Mouse (Mus musculus): ENCODE results near the gene Rcsd1.
A peak's percentile ranks its signal among the peaks of the same experiment; 100 is the strongest.
"Not testable (repeated sequence)": the region's sequence is repeated elsewhere in the genome, so short reads cannot be mapped to it uniquely, and the experiment has no call there.

Rcsd1 gene

DNA sequence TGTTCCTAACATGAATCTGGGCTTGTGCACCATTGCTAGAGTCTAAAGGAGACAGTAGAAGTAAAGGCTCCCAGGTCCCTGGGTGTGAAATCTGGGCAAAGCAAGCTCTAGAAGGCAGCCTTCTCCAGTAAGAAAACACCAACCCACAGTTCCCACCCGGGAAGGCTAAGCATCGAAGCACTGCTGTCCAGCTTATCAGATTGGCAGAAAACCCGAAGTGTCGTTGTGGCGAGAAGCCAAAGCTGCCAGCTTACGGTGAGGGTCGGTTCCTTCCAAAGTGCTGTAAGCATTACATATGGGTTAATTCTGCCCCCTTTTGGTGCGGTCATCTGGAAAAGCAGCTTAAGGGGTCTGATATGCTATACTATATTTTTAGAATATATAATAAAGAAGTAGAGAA is 22.6 kb downstream of the Rcsd1 start:
- DNase-seq: no peak

DNA sequence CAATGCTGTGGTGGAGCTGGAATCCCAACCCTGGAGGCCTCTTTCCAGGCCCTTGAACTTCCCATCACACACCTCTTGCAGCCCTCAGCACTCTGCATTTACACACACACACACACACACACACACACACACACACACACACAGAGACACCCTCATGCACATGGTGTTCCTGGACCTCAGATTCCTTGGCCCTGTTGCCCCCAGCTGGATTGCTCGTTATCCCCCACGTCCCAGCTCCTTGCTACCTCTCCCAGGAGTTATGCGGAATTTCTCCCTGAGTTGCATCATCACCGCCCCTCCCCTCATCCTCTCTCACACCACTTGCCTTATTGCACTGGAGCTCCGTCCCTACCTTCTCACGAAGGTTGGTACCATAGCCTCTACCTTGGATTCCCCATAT is 23.2 kb downstream of the Rcsd1 start:
- DNase-seq: no peak

DNA sequence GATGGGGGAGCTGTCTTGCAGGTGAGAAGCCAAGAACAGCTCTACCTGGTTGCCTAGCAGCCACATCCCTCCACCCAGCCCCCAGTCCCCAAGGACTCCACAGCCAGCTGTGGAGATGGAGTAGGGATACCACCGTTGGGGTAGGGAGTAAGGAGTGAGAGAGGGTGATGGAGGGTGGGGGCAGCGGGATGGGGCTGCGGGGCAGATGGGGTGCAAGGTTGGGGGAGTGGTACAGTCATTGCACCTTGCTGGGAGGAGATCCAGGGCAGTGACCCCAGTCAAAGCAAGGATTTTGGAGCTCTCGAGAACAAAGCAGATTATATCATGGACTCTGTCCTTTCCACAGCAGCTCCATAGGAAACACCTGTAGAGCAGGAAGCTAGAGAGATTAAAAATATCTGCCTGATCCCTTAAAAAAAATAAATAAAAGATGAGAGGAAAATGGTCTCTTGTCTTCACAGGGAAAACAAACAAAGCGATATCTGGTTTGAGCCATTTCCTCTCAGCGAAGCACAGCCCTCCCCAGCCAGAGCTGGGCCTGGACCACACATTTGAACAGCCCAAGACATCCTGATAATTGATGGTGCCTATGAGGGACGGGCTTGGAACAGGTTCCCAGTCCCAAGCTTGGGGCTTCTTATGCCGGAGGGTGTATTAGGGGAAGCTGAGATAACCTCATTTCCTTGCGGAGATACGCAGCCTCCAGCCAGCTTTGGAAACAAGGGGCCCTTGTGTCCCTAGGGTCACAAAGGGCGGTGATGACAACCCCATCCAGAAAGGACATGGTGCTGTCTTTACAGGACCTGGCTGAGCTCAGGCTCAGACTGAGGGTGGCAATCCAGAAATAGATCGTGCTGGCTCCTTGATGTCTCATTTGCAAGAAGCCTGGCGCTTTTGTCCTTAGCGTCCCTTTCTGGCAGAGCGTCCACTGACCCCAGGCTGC is 25.0 kb downstream of the Rcsd1 start:
- peak; percentile 65 to 82 for DNase-seq

DNA sequence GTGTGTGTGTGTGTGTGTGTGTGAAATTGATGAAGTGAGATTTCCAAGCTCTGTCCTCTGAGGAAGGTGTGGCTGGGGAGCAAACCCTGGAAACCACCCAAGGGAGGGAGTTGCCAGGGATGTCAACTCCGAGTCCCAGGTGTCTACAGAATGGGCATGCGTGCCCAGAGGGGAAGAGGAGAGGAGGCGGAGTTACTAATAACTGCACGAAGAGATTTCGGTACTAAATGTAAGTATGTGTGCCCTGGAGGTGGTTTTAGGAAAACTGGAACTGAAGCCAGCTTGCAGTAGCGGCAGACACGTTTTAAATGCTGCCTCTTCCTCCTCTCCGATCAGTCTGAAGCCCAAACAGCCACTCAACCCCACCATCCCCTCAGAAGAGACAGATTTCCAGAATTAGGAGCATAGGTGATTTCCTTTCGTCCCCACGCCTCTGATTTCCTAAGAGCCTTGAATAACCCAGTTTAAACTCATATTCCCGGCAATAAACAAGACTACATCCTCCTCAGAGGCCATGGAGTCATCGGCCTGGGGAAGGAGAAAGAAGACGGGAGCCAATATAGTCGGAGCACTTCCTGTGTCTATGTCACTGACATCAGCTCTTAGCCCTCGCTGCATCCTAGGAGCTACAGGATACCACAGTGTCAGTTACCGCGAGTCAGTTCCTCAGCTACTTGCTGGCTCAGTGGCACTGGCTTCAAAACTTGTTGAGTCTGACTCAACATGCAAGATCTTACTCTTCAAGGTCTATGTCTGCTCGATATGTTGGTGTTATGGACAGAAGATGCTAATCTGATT is 27.3 kb downstream of the Rcsd1 start:
- DNase-seq: no peak

DNA sequence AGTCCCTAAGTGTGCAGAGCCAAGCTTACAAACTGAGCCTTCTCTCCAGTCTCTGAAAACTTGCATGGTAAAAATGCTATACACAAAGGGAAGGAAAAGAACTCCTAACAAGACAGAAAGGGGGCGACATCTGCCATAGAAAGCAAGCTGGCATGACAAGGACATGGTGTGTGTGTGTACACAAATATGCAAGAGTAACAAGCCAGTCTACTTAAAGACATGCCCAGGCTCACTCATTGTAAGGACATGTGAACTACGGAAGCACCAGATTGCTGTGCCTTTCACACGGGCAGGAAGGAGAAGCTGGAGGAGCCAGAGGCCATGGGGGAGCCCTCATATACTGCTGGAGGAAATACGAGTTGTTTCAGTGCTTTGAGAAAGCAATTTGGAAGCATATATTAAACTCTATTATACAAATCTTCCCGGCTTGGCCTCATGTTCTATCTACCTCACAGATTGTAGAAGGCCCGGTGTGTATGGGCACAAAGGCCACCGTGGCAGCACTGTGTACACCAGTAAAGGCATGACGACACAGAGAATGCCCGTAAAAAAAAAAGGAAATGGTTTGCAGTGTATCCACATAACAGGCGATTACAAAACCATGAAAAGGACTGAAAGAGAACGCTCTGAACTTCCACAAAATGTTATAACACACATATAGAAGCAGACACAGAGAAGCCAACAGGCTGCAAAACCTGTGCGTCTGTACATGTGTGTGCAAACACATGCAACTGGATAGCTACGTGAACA is 28.3 kb downstream of the Rcsd1 start:
- DNase-seq: no peak

DNA sequence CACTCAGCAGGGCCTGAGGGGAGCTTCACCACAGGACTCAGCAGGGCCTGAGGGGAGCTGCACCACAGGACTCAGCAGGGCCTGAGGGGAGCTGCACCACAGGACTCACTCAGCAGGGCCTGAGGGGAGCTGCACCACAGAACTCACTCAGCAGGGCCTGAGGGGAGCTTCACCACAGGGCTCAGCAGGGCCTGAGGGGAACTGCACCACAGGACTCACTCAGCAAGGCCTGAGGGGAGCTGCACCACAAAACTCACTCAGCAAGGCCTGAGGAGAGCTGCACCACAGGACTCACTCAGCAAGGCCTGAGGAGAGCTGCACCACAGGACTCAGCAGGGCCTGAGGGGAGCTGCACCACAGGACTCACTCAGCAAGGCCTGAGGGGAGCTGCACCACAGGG is 29.5 kb downstream of the Rcsd1 start:
- not testable (repeated sequence) for DNase-seq

DNA sequence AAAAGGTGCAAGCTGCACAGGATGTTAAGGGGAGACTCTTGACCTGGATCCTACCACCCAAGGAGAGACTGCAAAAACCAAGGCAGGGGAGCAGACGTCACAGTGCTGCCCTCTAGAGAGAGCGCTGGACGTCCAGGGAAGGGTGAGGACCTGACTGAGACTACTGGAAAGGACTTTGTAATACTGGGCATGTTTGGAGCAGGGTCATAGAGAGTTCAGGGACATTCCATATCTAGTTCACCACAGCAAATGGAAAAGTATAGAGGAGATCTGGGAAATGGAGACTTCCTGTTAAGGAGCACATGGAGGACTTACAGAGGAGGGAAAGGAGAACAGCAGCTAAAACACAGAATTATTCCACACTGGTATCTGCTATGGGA is 29.9 kb downstream of the Rcsd1 start:
- no peak for DNase-seq

DNA sequence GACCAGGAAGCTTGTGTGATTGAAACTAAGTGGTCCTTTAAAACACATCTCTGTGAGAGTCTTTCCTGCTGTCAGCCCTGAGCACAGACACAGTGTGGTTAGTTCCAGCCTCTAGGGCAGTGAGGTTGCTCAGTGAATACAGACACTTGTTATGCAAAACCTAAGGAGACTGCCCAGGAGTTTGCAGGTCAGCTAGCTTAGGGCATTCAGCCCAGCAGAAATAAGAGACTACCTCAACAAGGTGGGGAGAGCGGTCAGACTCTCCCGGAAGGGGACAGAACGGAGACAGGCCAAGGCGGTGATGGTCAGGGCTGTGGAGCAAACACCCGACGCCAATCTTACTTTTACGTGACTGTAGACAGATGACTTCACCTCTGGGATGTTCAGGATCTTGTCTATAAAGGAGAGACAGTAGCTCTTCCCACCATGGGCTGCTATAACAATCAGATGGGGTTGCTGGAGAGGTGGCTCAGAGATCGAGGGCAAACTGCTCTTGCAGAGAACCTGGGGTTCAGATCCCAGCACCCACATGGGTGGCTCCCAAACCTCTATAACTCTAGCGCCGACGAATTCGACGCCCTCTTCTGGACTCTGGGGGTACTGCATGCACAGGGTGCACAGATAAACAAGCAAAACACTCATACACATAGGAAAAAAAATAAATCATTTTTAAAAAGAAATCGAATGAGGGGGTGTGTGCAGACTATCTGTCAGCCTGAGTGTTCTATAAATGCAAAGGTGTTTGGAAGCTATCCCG is 30.5 kb downstream of the Rcsd1 start:
- no peak for DNase-seq

DNA sequence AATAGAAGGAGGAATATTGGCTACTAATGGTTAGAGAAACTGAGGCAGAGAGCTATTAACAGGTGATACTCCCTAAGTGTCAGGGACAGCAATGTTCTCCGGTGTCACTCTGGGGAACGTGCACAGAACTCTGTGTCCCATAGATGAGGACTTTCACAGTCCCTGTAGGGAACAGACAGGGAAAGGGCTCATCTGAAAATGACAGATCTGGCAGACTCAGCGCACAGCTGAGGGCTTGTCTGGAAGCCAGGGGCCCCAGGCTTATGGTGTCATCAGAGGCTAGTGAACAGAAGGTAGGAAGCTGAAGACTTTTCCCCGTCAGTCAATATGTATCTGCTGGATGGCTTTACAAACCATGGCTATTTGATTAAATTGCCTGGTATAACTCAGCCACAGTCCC is 32.0 kb downstream of the Rcsd1 start:
- no peak for DNase-seq

DNA sequence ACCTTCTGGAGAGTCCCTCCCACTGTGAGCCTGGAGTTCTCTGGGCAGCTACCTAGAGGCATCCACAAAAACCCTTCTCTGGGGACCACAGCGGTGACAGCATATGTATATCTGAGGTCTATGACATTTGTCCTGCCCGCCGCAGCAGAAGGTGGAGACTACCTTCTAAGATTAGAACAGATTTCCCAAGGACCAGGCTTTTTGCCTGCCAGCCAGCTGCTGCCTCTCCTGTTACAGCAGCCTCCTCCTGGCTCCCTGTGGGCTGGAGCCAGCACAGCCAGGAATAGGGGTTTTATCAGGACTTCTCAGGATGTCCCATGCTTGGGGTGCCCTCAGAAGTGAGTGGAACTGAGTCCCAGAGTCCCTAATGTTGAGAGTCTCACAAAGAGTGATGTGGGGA is 32.6 kb downstream of the Rcsd1 start:
- no peak for DNase-seq

DNA sequence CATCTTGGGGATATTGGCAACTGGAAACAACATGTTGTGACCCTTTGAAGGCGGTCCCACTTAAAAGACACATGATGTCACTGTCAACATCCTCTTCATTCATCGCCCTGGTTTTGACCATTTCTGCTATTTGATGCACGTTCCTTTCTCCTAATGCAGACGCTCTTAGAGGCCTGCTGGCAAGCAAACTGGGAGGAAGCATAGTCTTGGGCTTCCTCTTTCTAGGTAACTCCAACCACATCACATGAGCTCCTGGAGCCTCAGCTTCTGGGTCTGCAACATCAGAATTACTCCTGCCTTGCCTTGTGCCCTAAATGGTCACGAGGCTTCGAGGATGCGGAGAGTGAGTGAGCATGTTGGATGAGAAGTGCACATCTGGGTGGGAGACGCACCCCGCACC is 34.4 kb downstream of the Rcsd1 start:
- DNase-seq: no peak

DNA sequence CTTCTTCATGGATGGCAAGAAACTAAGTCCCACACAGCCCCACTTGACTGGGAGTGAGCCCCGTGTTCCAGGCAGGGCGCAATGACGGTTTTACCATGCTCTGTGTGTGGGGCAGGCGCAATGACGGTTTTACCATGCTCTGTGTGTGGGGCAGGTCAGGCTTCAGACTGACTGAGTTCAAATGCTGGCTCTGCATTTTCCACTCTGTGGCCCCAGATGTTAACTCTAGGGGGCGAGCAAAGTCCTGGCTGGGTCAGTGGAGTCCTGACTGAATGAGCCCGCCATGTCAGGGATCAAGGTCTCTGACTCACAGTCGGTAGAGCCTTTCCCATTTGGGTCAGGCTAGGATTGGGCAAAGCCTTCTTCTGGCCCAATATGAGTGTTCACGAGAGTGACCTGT is 37.2 kb downstream of the Rcsd1 start:
- no peak for DNase-seq

DNA sequence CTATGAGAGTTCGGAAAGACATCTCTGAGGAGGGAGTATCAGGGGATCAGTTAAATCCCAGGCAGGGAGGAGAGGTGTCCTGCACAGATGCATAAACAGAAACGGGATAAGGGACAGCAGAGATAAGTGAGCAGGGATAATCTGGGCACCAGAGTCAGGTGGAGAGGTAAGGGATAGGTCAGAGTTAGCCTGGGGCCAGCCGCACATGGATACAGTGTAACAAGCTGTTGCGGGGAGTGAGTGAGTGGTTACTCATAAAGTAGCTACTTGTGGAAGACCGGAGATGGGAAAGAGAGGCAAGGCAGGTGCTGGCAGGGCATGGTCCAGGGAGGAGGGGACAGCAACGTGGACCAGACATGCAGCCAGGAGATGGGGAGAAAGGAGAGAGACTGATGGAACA is 39.5 kb downstream of the Rcsd1 start:
- no peak for DNase-seq

DNA sequence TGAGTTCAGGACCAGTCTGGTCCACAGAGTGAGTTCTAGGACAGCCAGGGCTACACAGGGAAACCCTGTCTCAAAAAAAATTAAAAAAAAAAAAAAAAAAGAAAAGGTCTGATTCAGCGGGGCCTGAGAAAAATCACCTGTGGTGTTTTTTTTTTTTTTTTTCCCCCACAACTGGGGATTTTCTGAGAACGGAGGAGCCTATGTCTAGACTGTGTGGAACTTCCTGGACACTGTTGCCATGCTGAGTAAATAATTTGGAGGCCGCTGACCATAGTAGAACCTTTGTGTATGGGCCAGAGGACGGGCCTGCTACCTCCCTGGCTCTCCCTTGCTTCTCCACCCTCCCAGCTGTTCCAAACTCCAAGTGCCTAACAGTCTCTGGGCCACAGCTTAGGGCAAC is 40.7 kb downstream of the Rcsd1 start:
- no peak for DNase-seq

DNA sequence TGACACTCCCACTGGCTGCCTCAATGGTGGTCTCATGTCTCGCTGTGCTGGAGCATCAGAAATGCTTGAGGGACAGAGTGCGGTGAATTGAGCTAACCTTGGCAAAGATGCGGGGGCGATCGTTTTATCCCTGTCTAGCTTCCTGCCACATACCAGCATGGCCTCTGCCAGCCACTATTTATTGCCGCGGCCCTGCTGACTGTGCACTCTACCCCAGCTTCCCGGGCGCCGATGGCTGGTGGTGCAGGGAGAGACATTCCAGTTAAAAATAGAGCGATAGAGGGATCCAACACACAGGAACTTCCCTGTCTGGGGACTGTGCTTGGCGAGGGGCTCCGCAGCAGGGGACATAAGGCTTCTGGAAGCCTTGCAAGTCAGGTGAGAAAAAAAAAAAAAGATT is 42.2 kb downstream of the Rcsd1 start:
- no peak for DNase-seq

DNA sequence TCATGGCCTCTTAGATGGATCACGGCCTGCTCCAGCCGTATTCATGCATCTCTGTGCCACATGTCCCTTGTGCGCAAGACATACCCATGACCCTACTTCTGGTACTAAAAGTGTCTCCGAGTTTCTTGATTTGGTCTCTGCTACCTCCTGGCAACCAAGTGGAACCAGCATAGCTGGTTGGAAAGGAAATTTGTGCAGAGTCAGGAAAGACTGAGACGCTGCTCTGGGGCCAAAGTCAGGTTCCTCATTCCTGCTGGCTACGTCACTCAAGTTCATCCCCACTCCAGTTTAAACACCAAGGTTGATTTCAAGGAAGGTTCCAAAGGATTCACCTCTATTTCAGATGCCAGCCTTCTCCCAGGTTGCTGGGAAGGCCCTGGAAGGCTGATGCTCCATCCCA is 42.6 kb downstream of the Rcsd1 start:
- DNase-seq: no peak

DNA sequence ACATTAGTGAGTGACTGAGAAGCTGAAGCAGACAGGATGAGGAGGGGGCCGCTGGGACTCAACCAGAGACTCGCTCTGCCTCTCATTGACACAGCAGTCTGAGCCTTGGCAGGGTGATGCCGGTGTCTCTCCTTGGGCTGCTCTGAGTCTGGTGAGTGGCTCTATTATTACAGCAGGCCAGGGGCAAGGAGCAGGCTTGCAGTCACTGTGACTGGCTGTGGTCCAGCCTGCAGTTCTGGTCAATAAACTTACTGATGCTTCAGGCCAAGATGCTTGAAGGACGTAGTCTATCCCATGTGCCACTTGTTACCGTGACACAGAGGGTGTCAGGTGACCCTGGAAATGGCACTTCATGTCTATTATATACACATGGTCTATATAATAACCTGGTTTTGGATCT is 43.8 kb downstream of the Rcsd1 start:
- DNase-seq: no peak

DNA sequence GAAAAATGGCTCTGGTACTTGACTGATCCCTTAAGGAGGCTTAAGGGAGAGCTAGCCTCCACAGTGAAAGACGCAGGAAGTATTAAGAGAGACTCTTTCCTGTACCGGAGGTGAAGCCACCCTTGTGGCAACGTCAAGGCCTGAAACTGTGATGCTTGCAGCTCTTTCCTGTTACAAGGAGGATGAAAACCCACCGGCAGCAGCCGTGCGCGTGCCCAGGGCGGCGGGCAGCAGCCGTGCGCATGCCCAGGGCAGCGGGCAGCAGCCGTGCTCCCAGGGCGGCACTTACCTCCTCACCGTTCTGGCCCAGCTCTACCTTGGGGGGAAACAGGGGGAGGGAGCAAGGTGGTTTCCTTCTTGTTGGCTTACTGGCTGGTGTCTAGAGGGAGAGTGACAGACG is 46.3 kb downstream of the Rcsd1 start:
- DNase-seq: no peak

DNA sequence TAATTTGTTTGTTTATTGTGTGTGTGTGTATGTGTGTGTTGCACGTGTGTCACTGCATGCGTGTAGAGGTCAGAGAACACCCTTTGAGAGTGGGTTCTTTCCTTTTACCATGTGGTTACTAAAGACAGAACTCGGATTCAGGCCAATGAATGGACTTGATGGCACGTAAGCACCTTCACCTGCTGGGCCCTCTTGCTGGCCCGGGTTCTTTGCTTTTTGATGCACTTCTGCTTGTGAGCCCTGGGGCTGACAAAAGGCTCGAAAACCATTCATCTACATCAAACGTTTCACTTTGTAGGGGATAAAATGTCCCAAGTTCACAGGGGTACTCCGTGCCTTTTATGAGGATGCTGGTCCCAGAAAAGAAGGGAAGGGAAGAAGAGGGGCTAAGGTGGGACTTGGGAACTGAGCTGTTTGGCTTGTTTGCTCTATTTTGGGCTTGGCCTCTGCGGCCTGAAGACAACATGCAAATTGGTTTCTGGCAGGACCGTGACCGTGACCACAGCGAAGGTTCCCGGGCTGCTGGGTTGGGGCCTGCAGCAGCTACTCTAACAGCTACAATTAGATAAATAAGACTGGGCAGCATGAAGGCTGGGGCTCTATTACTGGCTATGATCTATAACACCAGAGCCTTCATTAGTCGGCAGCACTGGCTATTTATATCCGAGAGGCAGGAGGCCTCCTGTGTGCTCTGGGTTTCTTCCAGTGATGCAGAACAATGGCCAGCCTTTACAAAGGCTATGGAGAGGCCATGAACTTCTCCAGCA is 46.9 kb downstream of the Rcsd1 start:
- no peak for DNase-seq

DNA sequence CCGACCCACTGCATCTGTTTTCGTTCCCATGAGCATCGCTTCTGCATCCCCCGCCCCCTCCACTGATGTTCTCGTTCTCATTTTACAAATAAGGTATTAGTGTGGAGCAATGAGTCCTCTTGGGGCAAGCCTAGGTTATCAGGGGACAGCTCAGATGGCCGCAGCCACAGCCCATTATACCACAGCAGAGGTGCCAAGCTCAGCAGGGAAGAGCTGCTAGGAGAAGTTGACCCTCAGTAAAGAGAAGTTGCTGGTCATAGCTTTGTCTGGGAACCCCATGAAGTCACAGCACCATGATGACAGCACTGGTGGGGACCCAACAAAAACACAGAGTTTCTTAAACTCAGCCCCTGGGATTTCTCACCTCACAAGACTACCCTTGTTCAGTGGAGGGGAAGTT is 47.8 kb downstream of the Rcsd1 start:
- no peak for DNase-seq

DNA sequence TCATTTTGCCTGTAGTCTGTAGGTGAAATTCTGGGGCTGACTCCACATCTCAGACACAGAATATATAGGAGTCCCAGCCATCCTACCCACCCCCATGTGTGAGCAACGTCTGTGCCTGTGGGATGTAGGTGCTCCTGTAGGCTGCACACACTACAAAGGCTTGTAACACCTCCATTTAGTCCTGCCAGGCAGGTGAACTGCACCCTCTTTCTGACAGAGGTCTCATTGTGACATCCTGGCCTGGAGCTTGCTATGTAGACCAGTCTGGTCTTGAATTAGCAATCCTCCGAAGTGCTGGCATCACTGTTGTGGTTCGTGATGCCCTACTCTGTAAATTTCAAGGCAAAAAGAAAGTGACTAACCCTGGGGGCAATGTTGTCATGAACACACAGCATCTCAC is 48.4 kb downstream of the Rcsd1 start:
- DNase-seq: no peak

DNA sequence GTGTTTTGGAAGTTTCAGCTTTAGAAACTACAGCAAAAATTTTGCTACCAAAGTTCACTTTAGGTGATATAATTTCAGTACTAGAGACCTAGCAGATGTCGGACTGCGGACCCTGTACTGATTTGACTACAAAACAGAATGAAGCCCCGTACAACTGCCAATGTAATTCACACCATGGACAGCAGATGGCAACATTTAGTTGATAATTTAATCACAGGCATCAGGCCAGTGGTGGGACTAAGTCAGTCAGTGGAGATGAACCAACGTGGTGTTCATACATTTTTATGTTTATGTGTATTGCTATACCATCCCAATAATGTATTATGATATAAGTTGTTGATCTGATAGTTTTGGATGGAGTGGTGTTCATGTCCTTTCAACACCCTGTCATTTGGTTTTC is 48.8 kb downstream of the Rcsd1 start:
- DNase-seq: peak in 1 of 2 experiments; percentile 68

Data from kidney, adult 8-10 months (tissue).